Mouse (Mus musculus) cerebellum, adult (tissue): ENCODE results near the gene Fhad1.

Experiments used
- ATAC-seq: cut with Nextera tagmentation; 2 replicates; pipeline ENCODE4 v1.9.2; 2017; ENCODE audit warnings: mild to moderate bottlenecking, moderate library complexity, mixed read lengths; ENCODE audit not compliant: insufficient number of reproducible peaks, low FRiP score, low TSS enrichment

The Fhad1 gene

DNA sequence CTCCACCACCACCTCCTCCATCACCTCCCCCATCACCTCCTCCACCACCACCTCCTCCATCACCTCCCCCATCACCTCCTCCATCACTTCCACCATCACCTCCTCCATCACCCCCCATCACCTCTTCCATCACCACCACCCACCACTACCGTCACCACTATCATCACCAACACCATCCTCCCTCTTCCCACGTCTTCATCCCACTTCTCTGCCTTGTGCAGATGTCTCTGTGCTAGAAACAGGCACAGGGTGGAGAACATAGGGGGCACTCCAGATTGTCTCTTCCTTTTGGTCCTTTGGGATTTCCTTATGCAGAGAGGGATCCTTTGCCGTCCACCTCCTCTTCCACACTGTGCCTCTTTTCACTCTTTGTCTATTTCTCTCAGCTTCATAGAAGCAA is 66.1 kb downstream of the Fhad1 start:
- ATAC-seq = no peak

DNA sequence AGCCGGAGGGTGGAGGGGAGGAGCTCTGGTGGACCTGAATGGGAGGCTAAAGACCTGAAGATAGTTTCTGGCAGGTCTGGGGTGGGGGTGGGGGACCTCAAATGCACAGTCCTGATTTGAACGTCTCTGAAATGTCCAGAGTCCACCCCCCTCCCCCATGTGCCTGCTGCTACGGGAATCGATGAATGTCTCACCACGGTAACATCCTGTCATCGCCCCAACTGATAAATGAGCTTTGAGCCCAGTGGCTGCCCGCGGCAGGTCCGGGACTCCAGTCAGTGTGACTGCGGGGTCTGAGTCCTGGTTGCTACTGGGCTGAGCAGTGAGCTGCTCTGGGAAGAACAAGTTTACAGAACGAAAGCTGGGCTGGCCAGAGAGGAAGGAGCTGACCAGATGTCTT is 72.5 kb downstream of the Fhad1 start:
- ATAC-seq = no peak

DNA sequence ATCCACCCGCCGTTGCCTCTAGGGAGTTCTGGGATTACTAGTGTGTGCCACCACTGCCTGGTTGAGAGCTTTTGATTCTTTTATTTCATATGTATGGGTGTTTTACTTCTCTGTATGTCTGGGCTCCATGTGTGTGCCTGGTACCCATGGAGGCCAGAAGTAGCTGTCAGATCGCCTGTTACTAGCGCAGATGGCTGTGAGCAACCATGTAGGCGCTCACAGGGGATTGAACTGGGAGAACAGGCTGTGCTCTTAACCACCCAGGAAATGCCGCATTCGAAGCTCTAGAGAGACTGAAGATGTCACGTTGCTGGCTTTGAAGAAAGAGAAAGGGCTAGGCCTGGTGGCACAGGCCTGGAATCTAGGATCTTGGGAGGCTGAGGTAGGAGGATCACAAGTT is 73.6 kb downstream of the Fhad1 start:
- ATAC-seq = no peak

DNA sequence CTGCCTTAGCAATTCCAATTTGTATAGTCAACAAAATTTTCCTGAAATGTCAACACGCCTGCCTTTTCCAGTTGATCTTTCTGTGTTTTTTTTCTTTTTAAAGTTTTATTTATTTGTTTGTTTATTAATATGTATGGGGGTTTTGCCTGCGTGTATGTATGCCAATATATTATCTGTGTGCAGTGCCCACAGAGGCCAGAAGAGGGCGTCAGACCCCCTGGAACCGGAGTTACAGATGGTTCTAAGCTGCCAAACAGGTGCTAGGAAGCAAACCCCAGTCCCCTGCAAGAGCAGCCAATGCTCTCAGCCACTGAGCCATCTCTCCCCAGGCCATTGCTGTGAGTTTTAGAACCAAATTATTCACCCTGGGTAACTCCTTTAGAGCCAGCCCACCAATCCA is 76.3 kb downstream of the Fhad1 start:
- ATAC-seq = no peak

DNA sequence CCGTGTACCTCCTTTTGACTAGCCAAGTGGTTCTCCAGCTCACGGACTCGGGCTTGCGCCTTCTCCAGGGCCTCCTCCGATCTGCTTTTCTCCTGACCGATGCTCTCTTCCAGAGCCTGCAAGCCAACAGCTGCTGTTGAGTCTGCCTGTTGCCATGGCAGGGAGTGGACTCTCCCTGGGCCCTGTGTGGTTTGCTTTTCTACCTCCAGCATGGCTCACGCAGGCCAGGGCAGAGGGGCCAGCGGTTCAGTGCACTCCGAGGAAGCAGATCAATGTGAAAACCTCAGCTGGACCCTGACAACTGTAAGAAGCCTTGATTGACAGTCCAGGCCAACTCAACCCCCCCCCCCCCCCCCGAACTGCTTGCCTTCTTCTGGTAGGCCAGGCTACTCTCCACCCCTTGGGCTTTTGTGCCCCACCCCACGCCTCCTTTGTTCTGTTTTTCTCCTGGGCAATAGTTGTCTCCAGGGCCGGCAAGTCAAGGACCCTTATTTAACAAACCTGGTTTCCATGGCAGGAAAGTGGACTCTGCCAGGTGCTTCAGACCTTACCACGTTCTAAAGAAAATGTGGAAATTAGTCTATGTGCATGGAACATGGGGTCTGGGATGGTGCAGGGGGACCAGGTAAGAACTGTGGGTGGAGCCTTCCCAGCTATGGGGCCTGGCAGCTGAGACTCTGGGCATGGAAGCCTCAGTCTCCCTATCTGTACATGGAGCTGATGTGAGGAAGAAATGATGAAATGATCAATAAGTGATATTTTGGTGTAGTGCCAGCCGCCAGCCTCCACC is 81.9 kb downstream of the Fhad1 start:
- ATAC-seq = no peak

DNA sequence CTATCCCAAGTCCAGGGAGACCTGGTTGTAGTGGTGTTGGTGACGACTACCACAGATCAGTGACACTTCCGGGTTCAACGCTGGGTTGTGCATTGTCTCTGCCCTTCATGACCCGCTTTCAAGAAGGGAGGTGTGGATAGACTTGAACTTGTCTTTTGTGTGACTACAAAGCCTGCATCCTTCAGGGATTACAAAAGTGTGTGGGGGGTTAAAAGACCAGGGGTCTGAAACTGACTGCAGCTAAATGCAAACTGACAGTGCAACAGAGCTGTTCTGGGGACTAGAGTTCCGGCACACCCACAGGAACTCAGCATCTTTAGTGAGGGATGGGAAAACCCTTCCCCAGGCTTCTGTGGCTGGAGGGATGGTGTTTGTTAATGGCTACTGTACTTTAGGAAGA is 83.4 kb downstream of the Fhad1 start:
- ATAC-seq = no peak

DNA sequence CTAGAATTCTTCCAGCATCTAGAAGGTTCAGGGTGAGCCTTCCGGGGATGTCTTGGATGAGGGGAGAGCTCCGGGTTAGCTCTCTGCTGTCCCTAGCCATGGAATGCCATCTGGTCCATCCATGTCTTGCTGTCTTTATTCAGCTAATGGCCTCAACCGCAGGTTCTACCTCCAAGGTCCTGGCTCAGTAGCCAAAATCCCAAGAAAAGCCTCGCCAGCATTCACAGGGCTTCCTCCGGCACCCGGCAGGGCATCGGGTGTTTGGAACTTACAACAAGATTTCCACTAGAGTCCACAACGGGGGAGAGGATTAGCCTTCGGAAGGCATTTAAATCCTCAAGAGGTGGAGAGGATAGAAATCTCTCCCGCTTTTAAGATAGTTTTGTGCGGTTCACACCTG is 84.9 kb downstream of the Fhad1 start:
- ATAC-seq = no peak

DNA sequence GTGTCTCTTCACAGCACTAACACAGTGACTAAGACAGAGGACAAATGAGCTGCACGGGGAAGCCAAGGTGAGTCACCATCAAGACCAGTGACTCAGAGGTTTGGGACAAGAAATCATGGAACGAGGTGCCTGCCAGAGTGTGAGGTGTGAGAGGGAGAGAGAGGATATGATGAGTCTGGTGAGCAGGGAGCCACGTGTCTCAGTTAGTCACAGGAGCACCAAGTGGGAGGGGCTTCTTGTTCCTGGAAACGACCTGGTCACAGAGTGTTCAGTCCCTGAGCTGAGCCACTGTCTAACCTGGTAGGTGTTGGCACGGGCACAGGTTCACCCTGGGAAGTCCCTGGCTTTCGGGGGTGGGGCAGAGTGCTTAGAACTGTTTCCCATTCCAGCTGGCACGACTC is 86.0 kb downstream of the Fhad1 start:
- peak; percentile 45; the same call in 1 of the 2 replicates for ATAC-seq

DNA sequence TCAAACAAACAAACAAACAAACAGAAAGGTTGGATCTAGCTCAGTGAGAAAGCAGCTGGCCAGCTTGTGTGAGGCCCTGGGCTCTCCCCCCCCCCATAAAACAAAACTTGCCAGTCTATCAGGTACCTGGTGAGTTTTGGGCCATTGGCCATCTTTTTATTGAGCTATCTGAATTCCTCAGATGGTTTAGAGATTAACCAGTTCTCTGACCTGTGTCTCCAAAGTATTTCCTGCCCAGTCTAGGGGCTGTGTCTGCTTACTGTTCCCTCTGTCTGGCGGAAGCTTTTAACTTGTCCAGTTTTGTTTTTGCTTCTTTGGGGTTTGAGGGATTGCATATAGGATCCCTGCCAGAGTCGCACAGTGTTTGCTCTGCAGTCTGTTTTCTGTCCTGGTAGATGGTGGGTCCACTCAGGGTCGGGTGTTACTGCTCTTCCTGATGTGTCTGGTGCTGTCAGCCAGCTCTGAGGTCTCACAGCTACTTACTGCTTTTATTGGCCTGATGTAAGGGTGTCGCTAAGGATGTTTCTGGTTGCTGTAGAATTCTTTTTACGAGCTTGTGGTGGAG is 89.0 kb downstream of the Fhad1 start:
- no peak for ATAC-seq

DNA sequence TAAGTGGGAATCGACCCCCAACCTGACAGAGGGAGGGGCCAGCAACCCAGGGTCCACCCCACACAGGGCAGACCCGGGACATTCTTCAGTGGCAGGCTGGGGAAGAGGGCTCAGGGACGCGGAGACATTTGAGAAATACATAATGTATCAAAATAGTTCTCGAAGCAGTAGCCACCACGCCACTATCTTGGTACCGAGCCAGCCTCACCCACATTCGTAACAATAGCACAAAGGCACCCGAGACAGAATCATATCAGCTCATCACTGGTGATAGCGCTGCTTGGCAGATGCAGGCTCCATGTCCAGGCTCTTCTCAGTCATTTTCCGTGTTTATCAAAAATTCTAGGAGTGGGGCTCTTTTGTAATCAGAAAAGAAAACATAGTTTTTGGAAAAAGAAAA is 90.9 kb downstream of the Fhad1 start:
- no peak for ATAC-seq

DNA sequence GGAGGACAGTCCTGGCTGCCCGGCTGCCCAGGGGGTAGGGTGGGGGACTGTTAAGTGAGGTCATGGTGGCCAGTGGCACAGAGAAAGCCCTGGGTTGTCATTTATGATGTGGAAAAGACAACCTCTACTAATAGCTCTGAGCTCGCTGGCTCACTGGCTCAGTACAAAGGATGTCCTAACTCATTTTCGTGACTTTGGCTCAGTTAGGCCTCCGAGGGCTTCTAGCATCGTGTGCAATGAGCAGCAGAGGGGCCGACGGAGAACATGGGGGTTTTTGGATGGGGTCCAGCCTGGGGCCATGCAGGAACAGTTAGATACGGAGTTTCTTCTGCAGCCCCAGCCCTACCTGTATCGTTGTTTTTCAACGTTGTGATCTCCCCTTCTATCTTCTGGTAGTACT is 94.5 kb downstream of the Fhad1 start:
- no peak for ATAC-seq

DNA sequence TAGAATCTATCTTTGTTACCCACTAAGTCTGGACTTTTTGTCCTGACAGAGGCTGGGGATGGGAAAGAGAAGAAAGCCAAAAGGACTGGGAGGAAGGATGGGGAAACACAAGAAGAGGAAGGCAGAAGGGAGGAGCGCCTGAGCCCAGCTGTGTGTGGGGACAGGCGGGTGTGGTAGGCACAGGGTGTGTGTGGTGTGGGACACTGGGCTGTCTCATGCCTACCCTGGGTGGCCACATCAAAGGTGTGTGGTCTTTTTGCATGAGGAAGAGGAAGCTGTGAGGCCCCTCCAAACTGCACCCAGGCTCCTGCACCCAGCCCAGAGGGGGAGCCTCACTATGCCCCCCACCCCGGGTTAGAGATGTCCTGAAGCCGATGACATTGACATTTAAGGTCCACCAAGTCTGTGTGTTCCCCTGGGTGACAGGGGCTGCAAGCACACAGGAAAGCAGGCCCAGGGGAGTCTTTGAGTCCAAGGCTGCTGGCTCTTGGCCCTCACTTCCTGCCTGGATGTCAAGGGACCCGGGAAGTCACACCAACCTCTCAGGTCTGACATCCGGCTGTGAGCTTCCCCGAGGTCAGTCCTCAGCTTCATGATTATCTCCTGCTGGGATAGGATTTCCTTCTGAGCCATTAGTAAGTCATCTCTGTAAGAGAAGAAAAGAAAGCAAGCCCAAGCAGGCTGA is 97.0 kb downstream of the Fhad1 start:
- no peak for ATAC-seq

DNA sequence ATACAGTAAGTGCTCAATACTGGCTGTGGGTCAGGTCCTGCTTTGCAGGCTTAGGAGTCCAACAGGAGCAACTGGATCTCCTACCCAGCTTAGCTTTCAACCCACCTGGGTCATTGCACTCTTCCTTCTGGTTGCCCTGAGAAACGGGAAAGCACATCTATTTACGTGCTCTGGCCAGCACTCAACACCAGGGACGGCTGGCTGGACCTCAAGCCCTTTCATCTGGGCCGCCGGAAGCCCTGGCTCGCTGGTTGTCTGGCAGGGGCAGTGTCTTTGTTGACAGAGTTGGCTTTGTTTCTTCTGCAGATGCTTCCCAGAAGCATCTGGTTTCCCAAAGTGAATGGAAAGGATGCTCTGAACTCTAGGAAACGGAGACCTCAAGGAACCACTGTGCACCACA is 100.8 kb downstream of the Fhad1 start:
- no peak for ATAC-seq

DNA sequence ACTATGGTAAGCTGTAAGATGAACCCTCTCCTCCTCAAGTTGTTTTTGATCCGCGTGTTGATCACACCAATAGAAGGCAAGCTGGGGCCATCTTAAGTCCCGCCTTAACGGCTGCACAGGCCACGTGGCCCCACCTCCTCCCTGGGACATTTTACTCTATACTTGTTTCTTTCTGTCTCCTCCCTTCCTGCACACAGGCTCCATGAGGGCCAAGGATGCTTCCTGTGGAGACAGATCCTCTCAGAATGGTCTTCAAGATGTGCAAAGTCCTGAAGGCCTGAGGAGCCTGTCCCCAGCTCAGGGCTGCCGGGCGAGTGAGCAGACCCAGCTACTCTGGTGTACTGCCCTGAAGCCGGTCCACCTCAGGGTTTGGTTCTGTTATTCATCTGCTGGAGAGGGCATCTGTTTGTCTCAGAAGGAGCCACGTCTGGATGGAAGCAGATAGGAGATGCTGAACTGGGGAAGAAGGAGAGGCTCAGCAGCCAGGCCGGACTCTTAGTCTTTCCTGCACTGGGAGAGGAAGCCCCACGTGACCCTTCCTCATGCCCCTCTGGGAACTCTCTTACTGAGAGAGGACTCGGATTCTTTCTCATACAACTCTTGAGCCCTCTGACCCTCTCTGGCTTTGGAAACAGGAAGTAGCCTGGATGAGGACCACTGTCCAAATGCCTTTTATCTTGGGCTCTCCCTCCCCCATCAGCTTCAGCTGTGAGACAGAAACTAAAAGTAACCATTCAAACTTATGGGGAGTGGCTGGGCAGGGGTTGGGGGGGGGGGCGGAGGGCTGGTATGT is 101.5 kb downstream of the Fhad1 start:
- no peak for ATAC-seq

DNA sequence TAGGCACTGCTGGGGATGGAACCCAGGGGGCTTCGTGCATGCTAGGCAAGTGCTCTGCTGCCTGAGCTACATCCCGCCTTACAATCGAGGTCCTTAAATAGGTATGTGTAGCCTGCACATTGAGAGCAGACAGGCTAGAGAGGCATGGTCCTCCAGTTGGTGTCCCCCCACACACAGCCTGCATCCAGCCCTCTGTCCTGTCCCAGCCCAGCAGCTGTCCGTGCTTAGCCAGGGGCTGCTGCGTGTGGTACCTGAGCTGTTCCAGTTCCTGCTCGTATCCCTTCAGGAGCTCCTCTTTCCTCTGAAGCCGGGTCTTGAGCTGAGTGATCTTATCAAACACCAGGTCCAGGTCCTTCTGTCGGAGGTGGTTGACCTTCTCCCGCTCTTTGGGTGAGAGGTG is 110.2 kb downstream of the Fhad1 start:
- no peak for ATAC-seq

DNA sequence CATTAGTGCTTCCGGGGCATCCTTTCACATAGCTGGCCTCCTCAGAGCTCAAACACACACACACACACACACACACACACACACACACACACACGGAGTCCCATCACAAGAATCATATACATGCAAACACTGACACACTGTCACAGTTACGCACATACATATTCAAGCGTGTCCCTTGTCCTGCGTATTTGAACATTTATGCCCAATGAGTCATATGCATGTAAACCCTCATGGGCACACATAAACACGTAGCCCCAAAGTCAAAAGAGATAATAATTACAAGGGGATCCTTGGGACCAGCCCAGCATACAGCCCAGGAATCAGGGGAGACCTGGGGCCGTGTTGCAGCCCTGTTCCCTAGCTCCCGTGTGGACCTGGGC is 112.4 kb downstream of the Fhad1 start:
- ATAC-seq = no peak

DNA sequence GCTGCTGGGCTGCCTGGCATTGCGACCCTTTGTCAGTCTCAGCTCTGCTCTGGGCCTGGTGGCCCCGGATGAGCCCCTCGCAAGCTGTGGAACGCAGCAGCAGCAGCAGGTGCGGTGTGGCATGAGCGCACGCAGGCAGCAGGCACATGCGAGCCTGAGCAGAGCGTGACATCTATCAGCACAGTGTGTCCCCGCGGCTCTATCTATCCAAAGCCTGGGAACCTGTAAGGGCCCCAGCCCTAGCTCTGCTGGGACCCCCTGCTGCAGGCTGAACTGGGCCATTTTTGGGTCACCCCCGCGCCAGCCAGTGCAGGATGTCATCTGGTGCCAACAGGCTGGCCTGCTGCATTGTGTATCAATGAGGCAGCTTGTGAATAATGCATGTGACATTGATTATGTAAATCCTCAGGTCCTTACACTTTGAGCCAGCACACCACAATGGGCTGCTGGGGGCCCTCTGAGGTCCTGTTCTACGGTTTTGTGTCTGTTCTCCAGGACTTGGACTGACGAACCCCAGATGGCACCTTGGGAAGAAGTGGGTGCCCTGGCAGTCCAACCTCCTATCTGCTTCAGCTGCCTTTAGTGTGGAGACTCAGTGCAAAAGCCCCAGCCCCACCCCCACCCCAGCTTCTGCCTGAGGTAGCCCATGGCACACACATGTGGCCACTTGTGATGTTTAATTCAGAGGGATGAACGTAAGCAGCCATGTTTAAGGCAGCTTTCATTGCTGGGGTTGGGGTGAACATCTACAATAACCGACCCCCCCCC is 113.0 kb downstream of the Fhad1 start:
- no peak for ATAC-seq

DNA sequence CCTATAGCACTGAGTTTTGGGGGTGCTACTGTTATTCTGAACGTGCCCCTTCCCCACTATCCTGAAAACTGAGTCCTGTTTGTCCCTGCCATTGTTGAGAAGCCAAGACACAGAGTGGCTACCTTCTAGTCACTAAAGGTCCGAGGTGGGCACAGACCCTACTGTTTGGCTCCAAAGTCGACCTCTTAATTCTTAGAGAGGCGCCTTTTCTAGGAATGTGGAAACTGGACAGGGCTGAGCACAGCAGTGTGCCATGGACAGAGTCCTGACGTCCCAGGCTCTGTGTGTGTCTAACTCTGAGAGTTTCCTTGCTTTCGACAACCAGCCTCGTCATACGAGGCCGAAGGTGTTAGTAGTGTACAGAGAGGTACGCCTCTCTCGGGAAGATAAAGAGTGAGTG is 114.5 kb downstream of the Fhad1 start:
- no peak for ATAC-seq

DNA sequence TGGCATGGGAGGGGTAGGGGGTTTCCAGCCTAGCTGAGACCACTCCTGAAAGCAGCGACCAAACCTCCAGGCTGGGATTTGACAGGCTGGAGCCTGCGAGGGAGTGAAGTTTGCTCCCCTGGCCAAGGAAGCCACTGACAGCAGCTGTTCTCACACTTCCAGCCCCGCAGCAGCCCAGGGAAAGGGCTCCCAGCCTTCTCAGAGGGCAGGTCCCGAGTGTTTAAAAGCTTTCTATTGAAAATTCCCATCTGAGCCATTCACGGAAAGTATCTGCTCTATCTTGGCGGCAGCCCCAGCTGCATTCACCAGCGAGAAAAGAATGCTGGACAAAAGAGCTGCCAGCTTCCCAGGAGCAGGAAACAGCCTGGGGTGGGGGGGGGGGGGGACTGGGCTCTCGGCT is 114.9 kb downstream of the Fhad1 start:
- no peak for ATAC-seq

DNA sequence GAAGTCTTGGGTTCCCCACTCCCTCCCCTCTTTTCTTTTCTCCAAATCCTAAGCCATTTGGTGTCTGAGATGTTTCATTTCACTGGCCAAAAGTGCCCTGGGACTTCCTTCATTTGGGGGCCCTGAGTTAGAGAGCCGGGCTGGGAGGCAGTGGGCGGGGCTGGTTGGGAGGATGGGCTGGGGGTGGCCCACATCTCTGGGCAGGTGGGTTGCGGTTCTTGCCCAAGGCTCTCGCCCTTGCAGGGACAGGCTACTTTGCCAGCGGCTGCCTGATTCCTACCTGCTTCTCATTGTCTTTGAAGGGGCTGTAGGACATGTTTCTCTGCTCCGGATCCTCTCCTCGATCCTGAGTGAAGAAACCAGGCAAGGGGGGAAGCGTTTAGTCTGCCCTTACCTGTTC is 116.0 kb downstream of the Fhad1 start:
- no peak for ATAC-seq
